Mouse (Mus musculus): ENCODE measurements around the gene H3f3a. TPM values are rescaled to one million over a fixed set of nuclear protein-coding genes. Genes with fewer than 3 reads are reported as not detected.

H3f3a gene
- total and polyA plus RNA-seq, 3 experiments = 571 to 1,420 (median 715) TPM

- Histone ChIP-seq H3K27me3 (replicated peaks) (no peaks in the 10 kb centered on the region), H3K4me1 (ENCODE audit: control insufficient read depth in 1 of 2, insufficient read depth in 2 of 2) (peaks cover 5 to 26% of the 10 kb centered on the region in 2 experiments; a peak in 3 of 4 replicates), H3K79me2 (replicated peaks; ENCODE audit: control insufficient read depth, extremely low read depth, insufficient read depth, poor library complexity, severe bottlenecking) (no peaks in the 10 kb centered on the region), H3K27ac (ENCODE audit: insufficient read depth, low read depth) (no peak overlapping the region), H3K36me3 (replicated peaks in 1 of 2; ENCODE audit: control insufficient read depth in 1 of 2, insufficient read depth in 1 of 2, low read length in 1 of 2) (peaks cover 8 to 29% of the 10 kb centered on the region in 2 experiments), H3K4me3 (replicated peaks in 1 of 3; ENCODE audit: low read depth in 2 of 3, low read length in 2 of 3, poor library complexity in 1 of 3) (no peak overlapping the region), H3K4me2 (ENCODE audit: insufficient read depth, low read depth, poor library complexity, severe bottlenecking) (no peak overlapping the region), H3K9me3 (replicated peaks; ENCODE audit: low read length) (no peaks in the 10 kb centered on the region), H3K9ac (ENCODE audit: insufficient read depth, low read depth) (no peak overlapping the region)
- no peak for TF ChIP-seq ELF1 (IDR thresholded peaks at IDR 0.05; ENCODE audit: low read depth, low read length)
- peak; percentile 73 for TF ChIP-seq ZNF384 (IDR thresholded peaks at IDR 0.05; ENCODE audit: low read depth, low read length)
- no peak for TF ChIP-seq MAX (IDR thresholded peaks at IDR 0.05; ENCODE audit: low read length)
- TF ChIP-seq CTCF (conservative IDR thresholded peaks at IDR 0.05 in 1 of 2, IDR thresholded peaks at IDR 0.05 in 1 of 2; ENCODE audit: low read depth in 2 of 2, low read length in 2 of 2) = peak in 1 of 2 experiments; percentile 14; a peak in 1 of 4 replicates
- TF ChIP-seq NELFE (IDR thresholded peaks at IDR 0.05; ENCODE audit: low read depth, low read length) = no peak
- in situ Hi-C loops (cut with MboI; ENCODE audit: low pct_ligation_motif_present, low pct_unique_long_range_greater_than_20kb, low sequenced_read_pairs) (loop anchor here (25.0 kb wide), 1 partner anchor 495 kb away; the partner anchor contains the start of gene Psen2), dilution Hi-C loops (cut with MboI; ENCODE audit: extremely low pct_ligation_motif_present, extremely low pct_unique_long_range_greater_than_20kb, low sequenced_read_pairs) (no loop called here)
- DNase-seq (ENCODE audit: extremely low read depth) = no peak
These were observed 56.3 kb downstream of the H3f3a start for GRCm38 (mm10) chr1:180757252-180757955.

- no peaks in the 10 kb centered on the region for H3K79me2 ChIP-seq (replicated peaks; ENCODE audit: control insufficient read depth, extremely low read depth, insufficient read depth, poor library complexity, severe bottlenecking)
- no peak overlapping the region for H3K27ac ChIP-seq (ENCODE audit: insufficient read depth, low read depth)
- no peaks in the 10 kb centered on the region for H3K9me3 ChIP-seq (replicated peaks; ENCODE audit: low read length)
- peaks cover 5 to 26% of the 10 kb centered on the region in 2 experiments; a peak in 3 of 4 replicates for H3K4me1 ChIP-seq (ENCODE audit: control insufficient read depth in 1 of 2, insufficient read depth in 2 of 2)
- no peak overlapping the region for H3K4me3 ChIP-seq (replicated peaks in 1 of 3; ENCODE audit: low read depth in 2 of 3, low read length in 2 of 3, poor library complexity in 1 of 3)
- DNase-seq (ENCODE audit: extremely low read depth) = no peak
- in situ Hi-C loops (cut with MboI; ENCODE audit: low pct_ligation_motif_present, low pct_unique_long_range_greater_than_20kb, low sequenced_read_pairs) = loop anchor here (25.0 kb wide), 1 partner anchor 494 kb away; the partner anchor contains the start of gene Psen2
- TF ChIP-seq POLR2AphosphoS2 (IDR thresholded peaks at IDR 0.05; ENCODE audit: low read depth, low read length) (no peak), TBP (conservative IDR thresholded peaks at IDR 0.05; ENCODE audit: low read depth, low read length) (no peak), CHD1 (IDR thresholded peaks at IDR 0.05; ENCODE audit: low read depth, low read length) (no peak), KAT2A (IDR thresholded peaks at IDR 0.05; ENCODE audit: insufficient replicate concordance, low read length) (no peak), MEF2A (IDR thresholded peaks at IDR 0.05; ENCODE audit: borderline replicate concordance, low read depth, low read length) (no peak)
- peaks cover 15 to 36% of the 10 kb centered on the region in 2 experiments for H3K36me3 ChIP-seq (replicated peaks in 1 of 2; ENCODE audit: control insufficient read depth in 1 of 2, insufficient read depth in 1 of 2, low read length in 1 of 2)
- H3K27me3 ChIP-seq (replicated peaks) = no peaks in the 10 kb centered on the region
- H3K9ac ChIP-seq (ENCODE audit: insufficient read depth, low read depth) = no peak overlapping the region
- H3K4me2 ChIP-seq (ENCODE audit: insufficient read depth, low read depth, poor library complexity, severe bottlenecking) = no peak overlapping the region
- dilution Hi-C loops (cut with MboI; ENCODE audit: extremely low pct_ligation_motif_present, extremely low pct_unique_long_range_greater_than_20kb, low sequenced_read_pairs) = no loop called here
These were observed 57.0 kb downstream of the H3f3a start for GRCm38 (mm10) chr1:180756711-180757110.

- dilution Hi-C loops (cut with MboI; ENCODE audit: extremely low pct_ligation_motif_present, extremely low pct_unique_long_range_greater_than_20kb, low sequenced_read_pairs) = no loop called here
- in situ Hi-C loops (cut with MboI; ENCODE audit: low pct_ligation_motif_present, low pct_unique_long_range_greater_than_20kb, low sequenced_read_pairs) = loop anchor here (25.0 kb wide), 1 partner anchor 492 kb away; the partner anchor contains the start of gene Psen2
- Histone ChIP-seq H3K79me2 (replicated peaks; ENCODE audit: control insufficient read depth, extremely low read depth, insufficient read depth, poor library complexity, severe bottlenecking) (no peaks in the 10 kb centered on the region), H3K9me3 (replicated peaks; ENCODE audit: low read length) (no peaks in the 10 kb centered on the region), H3K4me2 (ENCODE audit: insufficient read depth, low read depth, poor library complexity, severe bottlenecking) (no peak overlapping the region), H3K9ac (ENCODE audit: insufficient read depth, low read depth) (no peak overlapping the region), H3K27me3 (replicated peaks) (no peaks in the 10 kb centered on the region), H3K4me3 (replicated peaks in 1 of 3; ENCODE audit: low read depth in 2 of 3, low read length in 2 of 3, poor library complexity in 1 of 3) (no peak overlapping the region), H3K36me3 (replicated peaks in 1 of 2; ENCODE audit: control insufficient read depth in 1 of 2, insufficient read depth in 1 of 2, low read length in 1 of 2) (peaks cover 16 to 41% of the 10 kb centered on the region in 2 experiments), H3K4me1 (ENCODE audit: control insufficient read depth in 1 of 2, insufficient read depth in 2 of 2) (peaks cover 5 to 26% of the 10 kb centered on the region in 2 experiments; a peak in 3 of 4 replicates), H3K27ac (ENCODE audit: insufficient read depth, low read depth) (no peak overlapping the region)
- TF ChIP-seq RAD21 (IDR thresholded peaks at IDR 0.05; ENCODE audit: low read depth, low read length) (no peak), RCOR1 (conservative IDR thresholded peaks at IDR 0.05; ENCODE audit: low read depth, low read length) (no peak), NRF1 (IDR thresholded peaks at IDR 0.05; ENCODE audit: low read depth, low read length) (no peak), NELFE (IDR thresholded peaks at IDR 0.05; ENCODE audit: low read depth, low read length) (no peak), ZC3H11A (IDR thresholded peaks at IDR 0.05; ENCODE audit: low read depth, low read length) (no peak), CTCF (conservative IDR thresholded peaks at IDR 0.05 in 1 of 2, IDR thresholded peaks at IDR 0.05 in 1 of 2; ENCODE audit: low read depth in 2 of 2, low read length in 2 of 2) (no peak), UBTF (IDR thresholded peaks at IDR 0.05; ENCODE audit: low read depth, low read length) (no peak), JUN (IDR thresholded peaks at IDR 0.05; ENCODE audit: insufficient read depth, low read depth, low read length) (no peak), MYC (IDR thresholded peaks at IDR 0.05; ENCODE audit: low read depth, low read length) (no peak)
- DNase-seq (ENCODE audit: extremely low read depth) = no peak
These were observed 59.4 kb downstream of the H3f3a start for GRCm38 (mm10) chr1:180754376-180754775.

Data from CH12.LX (cell line).